Mouse (Mus musculus) small intestine, adult 2 months (tissue): ENCODE data around the gene Gpc6.

Source experiments
- CTCF ChIP-seq: fragments of 200-500 bp; IDR thresholded peaks from 2 replicates; pipeline ENCODE4 v1.5.1; 2012; ENCODE audit warnings: low read depth, mild to moderate bottlenecking, control low read depth, inconsistent platforms, low read length, moderate library complexity, mixed read lengths; ENCODE audit not compliant: insufficient replicate concordance, insufficient read length; ENCODE audit errors: extremely low read depth
- POLR2A ChIP-seq: fragments of 200-500 bp; IDR thresholded peaks from 2 replicates; pipeline ENCODE4 v1.6.1; 2012; ENCODE audit warnings: low read depth, mild to moderate bottlenecking, control low read depth, inconsistent platforms, low read length, moderate library complexity

DNA sequence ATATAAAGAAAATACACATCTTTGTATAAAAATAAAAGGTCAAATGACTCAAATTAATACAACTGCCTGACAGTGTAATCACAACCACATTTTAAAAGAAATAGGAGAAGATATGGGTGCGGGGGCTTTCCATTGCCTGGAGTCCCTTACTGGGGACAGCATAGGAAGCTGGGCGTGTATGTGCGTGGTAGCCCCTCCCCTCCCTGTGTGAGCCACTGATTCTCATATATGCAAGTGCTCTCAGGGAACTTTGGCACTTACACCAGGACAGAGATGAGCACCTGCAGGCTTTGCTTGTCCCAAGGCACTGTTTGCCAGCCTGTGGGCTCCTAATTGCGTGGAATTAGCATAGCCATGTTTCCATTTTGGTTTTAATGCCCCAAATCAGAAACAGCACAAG lies 644.2 kb downstream of the Gpc6 start:
- TF ChIP-seq CTCF = no peak
- TF ChIP-seq POLR2A = no peak
